Mouse (Mus musculus): ENCODE measurements around the gene Cd59b.

GRCm38 (mm10) chr2:104058954-104059353, 10.7 kb upstream of the Cd59b start:
- TF ChIP-seq CTCF (IDR thresholded peaks at IDR 0.05; ENCODE audit: insufficient read depth, low read depth, low read length) = no peak
- TF ChIP-seq POLR2A (IDR thresholded peaks at IDR 0.05; ENCODE audit: insufficient read depth, low read depth, low read length) = no peak

Data from olfactory bulb, adult 2 months (tissue).